Mouse (Mus musculus) hindbrain, embryonic 13.5 days (tissue): ENCODE measurements around the gene Gcsam. TPM values are rescaled to one million over a fixed set of nuclear protein-coding genes. Genes with fewer than 3 reads are reported as not detected.

Experiments
- ATAC-seq: fragments of 200-750 bp; cut with Nextera tagmentation; 2 replicates; pipeline ENCODE4 v1.8.0; 2017; ENCODE audit warnings: moderate TSS enrichment; ENCODE audit not compliant: low FRiP score
- H3K27ac ChIP-seq: fragments of 300-500 bp; sonication (generic); 2 replicates; pipeline ENCODE4 v1.5.1; 2015; ENCODE audit warnings: inconsistent platforms, mild to moderate bottlenecking, moderate library complexity
- H3K27me3 ChIP-seq: fragments of 300-500 bp; sonication (generic); 2 replicates; pipeline ENCODE4 v1.6.1; 2015; ENCODE audit warnings: mild to moderate bottlenecking, inconsistent platforms
- H3K36me3 ChIP-seq: fragments of 300-500 bp; sonication (generic); 2 replicates; pipeline ENCODE4 v1.6.1; 2015; ENCODE audit warnings: mild to moderate bottlenecking, inconsistent platforms
- H3K4me1 ChIP-seq: fragments of 300-500 bp; sonication (generic); replicated peaks from 2 replicates; pipeline ENCODE4 v1.6.1; 2015; ENCODE audit warnings: inconsistent platforms
- H3K4me2 ChIP-seq: fragments of 300-500 bp; sonication (generic); 2 replicates; pipeline ENCODE4 v1.6.1; 2015; ENCODE audit warnings: inconsistent platforms, mild to moderate bottlenecking, moderate library complexity
- H3K4me3 ChIP-seq: fragments of 300-500 bp; sonication (generic); 2 replicates; pipeline ENCODE4 v1.5.1; 2015; ENCODE audit warnings: mild to moderate bottlenecking, inconsistent platforms
- H3K9ac ChIP-seq: fragments of 300-500 bp; sonication (generic); 2 replicates; pipeline ENCODE4 v1.6.1; 2015; ENCODE audit warnings: mild to moderate bottlenecking, inconsistent platforms
- H3K9me3 ChIP-seq: fragments of 300-500 bp; sonication (generic); 2 replicates; pipeline ENCODE4 v1.6.1; 2016; ENCODE audit warnings: inconsistent platforms
- WGBS: fragments of 180-500 bp; shearing (Covaris S2); methylation state at CpG from one replicate; pipeline ENCODE4 v1.1.7; 2015; 5-methylcytosine and 5-hydroxymethylcytosine counted together
- polyA plus RNA-seq: library from polyadenylated mRNA; unstranded; fragments of >200 nt; fragmentation: Nextera tagmentation; extraction: Ambion mirVana; gene quantifications from 2 replicates; pipeline ENCODE4 v1.2.1, GENCODE M21; 2015

The Gcsam gene
- not detected in 2 replicates for polyA plus RNA-seq

- no peaks in the 10 kb centered on the region for H3K36me3 ChIP-seq
- no peak for ATAC-seq
- H3K4me2 ChIP-seq = no peak within 1 kb of the TSS
- WGBS = 79% methylated on average over 4 of the region's 4 CpGs
- no peaks in the 10 kb centered on the region for H3K9me3 ChIP-seq
- H3K4me1 ChIP-seq = no peaks in the 10 kb centered on the region
- no peak within 1 kb of the TSS for H3K27ac ChIP-seq
- H3K9ac ChIP-seq = no peak within 1 kb of the TSS
- no peaks in the 10 kb centered on the region for H3K27me3 ChIP-seq
- H3K4me3 ChIP-seq = no peak within 1 kb of the TSS
These were observed at the start of gene Gcsam for GRCm38 (mm10) chr16:45610267-45610666. TSS of gene Gcsam (plus strand) at chr16:45610380.

GRCm38 (mm10) chr16:45561747-45562146, 48.4 kb upstream of the Gcsam start:
- Histone ChIP-seq H3K36me3 (no peaks in the 10 kb centered on the region), H3K9me3 (no peaks in the 10 kb centered on the region), H3K4me2 (no peak overlapping the region), H3K27me3 (no peaks in the 10 kb centered on the region), H3K4me1 (no peaks in the 10 kb centered on the region), H3K27ac (no peak overlapping the region), H3K9ac (no peak overlapping the region), H3K4me3 (no peak overlapping the region)
- WGBS = 68% methylated on average over 3 of the region's 3 CpGs
- ATAC-seq = no peak

GRCm38 (mm10) chr16:45572307-45572706, 37.9 kb upstream of the Gcsam start:
- Histone ChIP-seq H3K4me1 (no peaks in the 10 kb centered on the region), H3K27me3 (no peaks in the 10 kb centered on the region), H3K4me2 (no peak overlapping the region), H3K9ac (no peak overlapping the region), H3K27ac (no peak overlapping the region), H3K36me3 (no peaks in the 10 kb centered on the region), H3K9me3 (no peaks in the 10 kb centered on the region), H3K4me3 (no peak overlapping the region)
- 88% methylated on average over 3 of the region's 3 CpGs for WGBS
- no peak for ATAC-seq

- Histone ChIP-seq H3K9ac (no peak overlapping the region), H3K36me3 (no peaks in the 10 kb centered on the region), H3K4me1 (no peaks in the 10 kb centered on the region), H3K27me3 (no peaks in the 10 kb centered on the region), H3K4me3 (no peak overlapping the region), H3K9me3 (no peaks in the 10 kb centered on the region), H3K4me2 (no peak overlapping the region), H3K27ac (no peak overlapping the region)
- 69% methylated on average over 12 of the region's 12 CpGs for WGBS
- no peak for ATAC-seq
These were observed 30.3 kb upstream of the Gcsam start for GRCm38 (mm10) chr16:45579883-45580282.

- no peak for ATAC-seq
- no peak overlapping the region for H3K4me3 ChIP-seq
- WGBS = 43% methylated on average over 2 of the region's 2 CpGs
- no peak overlapping the region for H3K4me2 ChIP-seq
- no peaks in the 10 kb centered on the region for H3K27me3 ChIP-seq
- H3K27ac ChIP-seq = no peak overlapping the region
- no peaks in the 10 kb centered on the region for H3K4me1 ChIP-seq
- H3K36me3 ChIP-seq = no peaks in the 10 kb centered on the region
- H3K9ac ChIP-seq = no peak overlapping the region
- no peaks in the 10 kb centered on the region for H3K9me3 ChIP-seq
These were observed 27.7 kb upstream of the Gcsam start for GRCm38 (mm10) chr16:45582512-45582911.

- no peak overlapping the region for H3K4me3 ChIP-seq
- WGBS = 37% methylated on average over 1 of the region's 1 CpGs
- no peaks in the 10 kb centered on the region for H3K9me3 ChIP-seq
- H3K4me1 ChIP-seq = peaks cover 4% of the 10 kb centered on the region; the same call in 1 of the 2 replicates
- no peak for ATAC-seq
- H3K9ac ChIP-seq = no peak overlapping the region
- no peaks in the 10 kb centered on the region for H3K36me3 ChIP-seq
- H3K27me3 ChIP-seq = no peaks in the 10 kb centered on the region
- no peak overlapping the region for H3K27ac ChIP-seq
- H3K4me2 ChIP-seq = no peak overlapping the region
These were observed 16.5 kb upstream of the Gcsam start for GRCm38 (mm10) chr16:45593656-45594055.

- no peak overlapping the region for H3K4me2 ChIP-seq
- no peak overlapping the region for H3K4me3 ChIP-seq
- H3K4me1 ChIP-seq = peaks cover 4% of the 10 kb centered on the region; the same call in 1 of the 2 replicates
- ATAC-seq = 0 out of 2 replicates have a peak, but pooled peaks have one; percentile 57
- H3K9ac ChIP-seq = no peak overlapping the region
- no peaks in the 10 kb centered on the region for H3K27me3 ChIP-seq
- no peak overlapping the region for H3K27ac ChIP-seq
- no peaks in the 10 kb centered on the region for H3K9me3 ChIP-seq
- H3K36me3 ChIP-seq = no peaks in the 10 kb centered on the region
These were observed 14.7 kb upstream of the Gcsam start for GRCm38 (mm10) chr16:45595494-45595893.

- Histone ChIP-seq H3K9ac (no peak overlapping the region), H3K27ac (no peak overlapping the region), H3K4me2 (no peak overlapping the region), H3K4me3 (no peak overlapping the region), H3K27me3 (no peaks in the 10 kb centered on the region), H3K36me3 (no peaks in the 10 kb centered on the region), H3K9me3 (no peaks in the 10 kb centered on the region), H3K4me1 (no peaks in the 10 kb centered on the region)
- WGBS = 61% methylated on average over 4 of the region's 4 CpGs
- ATAC-seq = no peak
These were observed 1.7 kb upstream of the Gcsam start for GRCm38 (mm10) chr16:45608481-45608954.

GRCm38 (mm10) chr16:45609300-45609699, 880 bp upstream of the Gcsam start:
- H3K4me1 ChIP-seq = no peaks in the 10 kb centered on the region
- no peak overlapping the region for H3K4me3 ChIP-seq
- no peaks in the 10 kb centered on the region for H3K27me3 ChIP-seq
- H3K9ac ChIP-seq = no peak overlapping the region
- 90% methylated on average over 3 of the region's 3 CpGs for WGBS
- H3K27ac ChIP-seq = no peak overlapping the region
- H3K4me2 ChIP-seq = no peak overlapping the region
- no peak for ATAC-seq
- no peaks in the 10 kb centered on the region for H3K9me3 ChIP-seq
- H3K36me3 ChIP-seq = no peaks in the 10 kb centered on the region

- 60% methylated on average over 2 of the region's 2 CpGs for WGBS
- no peaks in the 10 kb centered on the region for H3K9me3 ChIP-seq
- H3K36me3 ChIP-seq = no peaks in the 10 kb centered on the region
- H3K27ac ChIP-seq = no peak overlapping the region
- no peaks in the 10 kb centered on the region for H3K27me3 ChIP-seq
- no peak overlapping the region for H3K9ac ChIP-seq
- no peak for ATAC-seq
- no peak overlapping the region for H3K4me3 ChIP-seq
- no peak overlapping the region for H3K4me2 ChIP-seq
- H3K4me1 ChIP-seq = no peaks in the 10 kb centered on the region
These were observed 3.1 kb downstream of the Gcsam start for GRCm38 (mm10) chr16:45613247-45613646.

GRCm38 (mm10) chr16:45615944-45616343, 5.8 kb downstream of the Gcsam start:
- Histone ChIP-seq H3K27ac (no peak overlapping the region), H3K9ac (no peak overlapping the region), H3K9me3 (no peaks in the 10 kb centered on the region), H3K36me3 (no peaks in the 10 kb centered on the region), H3K4me2 (no peak overlapping the region), H3K4me3 (no peak overlapping the region), H3K27me3 (no peaks in the 10 kb centered on the region), H3K4me1 (no peaks in the 10 kb centered on the region)
- WGBS = 97% methylated on average over 1 of the region's 1 CpGs
- ATAC-seq = no peak

GRCm38 (mm10) chr16:45619751-45620375, 9.7 kb downstream of the Gcsam start:
- WGBS = 74% methylated on average over 8 of the region's 8 CpGs
- H3K27me3 ChIP-seq = no peaks in the 10 kb centered on the region
- no peaks in the 10 kb centered on the region for H3K36me3 ChIP-seq
- no peak overlapping the region for H3K27ac ChIP-seq
- no peaks in the 10 kb centered on the region for H3K4me1 ChIP-seq
- H3K4me3 ChIP-seq = no peak overlapping the region
- no peak for ATAC-seq
- no peak overlapping the region for H3K9ac ChIP-seq
- H3K9me3 ChIP-seq = no peaks in the 10 kb centered on the region
- no peak overlapping the region for H3K4me2 ChIP-seq

- H3K4me2 ChIP-seq = no peak overlapping the region
- H3K27me3 ChIP-seq = no peaks in the 10 kb centered on the region
- no peaks in the 10 kb centered on the region for H3K4me1 ChIP-seq
- no peak overlapping the region for H3K9ac ChIP-seq
- no peak overlapping the region for H3K27ac ChIP-seq
- 94% methylated on average over 4 of the region's 4 CpGs for WGBS
- H3K36me3 ChIP-seq = no peaks in the 10 kb centered on the region
- H3K9me3 ChIP-seq = no peaks in the 10 kb centered on the region
- ATAC-seq = no peak
- no peak overlapping the region for H3K4me3 ChIP-seq
These were observed 13.1 kb downstream of the Gcsam start for GRCm38 (mm10) chr16:45623230-45623629.
